21 mouse cellular contexts compared by ENCODE assay signal in the genomic region with DNA sequence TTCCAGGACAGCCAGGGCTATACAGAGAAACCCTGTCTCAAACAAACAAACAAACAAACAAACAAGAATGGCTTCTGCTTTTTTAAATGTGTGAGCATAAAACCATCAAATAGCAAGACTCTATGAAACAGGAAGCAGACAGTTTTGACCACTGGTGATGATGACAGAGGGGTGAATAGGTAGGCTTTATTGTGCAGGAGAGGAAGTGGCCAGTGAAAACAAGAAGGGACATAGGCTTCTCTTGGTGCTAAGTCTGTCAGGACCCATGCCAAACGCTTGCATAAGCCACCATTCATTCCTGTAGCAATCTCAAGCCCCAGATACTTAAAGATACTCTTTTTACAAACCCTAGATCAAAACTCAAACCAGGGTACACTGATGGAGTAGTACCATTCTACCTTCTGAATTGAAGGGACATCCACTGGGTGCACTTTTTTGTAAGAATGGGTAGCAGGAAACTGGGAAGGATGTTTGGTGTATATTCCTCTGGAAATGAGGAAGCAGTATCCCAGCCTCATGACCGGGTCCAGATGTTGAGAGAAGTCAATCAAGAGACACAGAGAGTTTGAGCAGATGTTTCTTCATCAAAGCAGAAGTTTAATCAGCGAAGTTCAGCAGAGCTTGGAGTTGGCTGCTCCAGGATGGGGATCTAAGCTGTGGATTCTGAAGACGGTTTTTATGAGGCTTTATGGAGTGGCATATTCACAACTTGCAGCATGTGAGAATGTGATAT.
A peak's percentile ranks its signal among the peaks of the same experiment; 100 is the strongest.
DNase-seq lines count a peak whose midpoint lies in the region; ATAC-seq and TF ChIP-seq lines count a peak whose summit lies in the region.
"Had no signal": no experiment of that assay in that cellular context is flagged by ENCODE, and none has a peak within 500 bp of the region (broad histone marks: within the 10 kb centered on the region; RNA-seq: fewer than 3 reads in every experiment).

No protein-coding gene starts in this region.

- no peaks in the 10 kb centered on the region for H3K9me3 ChIP-seq in forebrain, postnatal 0 days (ENCODE audit: low read length)
- no peaks in the 10 kb centered on the region for H3K9me3 ChIP-seq in forebrain, embryonic 13.5 days (replicated peaks)
- no peaks in the 10 kb centered on the region for H3K9me3 ChIP-seq in kidney, embryonic 14.5 days (ENCODE audit: control insufficient read depth, low read length)
- H3K9me3 ChIP-seq: embryonic facial prominence, embryonic 15.5 days; forebrain, embryonic 10.5 days; hindbrain, embryonic 13.5 days; limb, embryonic 10.5 days; liver, embryonic 13.5 days had no signal

- H3K36me3 ChIP-seq in forebrain, postnatal 0 days (ENCODE audit: insufficient read depth) = no peaks in the 10 kb centered on the region
- no peaks in the 10 kb centered on the region for H3K36me3 ChIP-seq in forebrain, embryonic 13.5 days (ENCODE audit: poor library complexity, severe bottlenecking)
- no peaks in the 10 kb centered on the region for H3K36me3 ChIP-seq in spleen, adult 2 months (ENCODE audit: control insufficient read depth, insufficient read depth, low read length)
- H3K36me3 ChIP-seq in kidney, embryonic 14.5 days (ENCODE audit: control insufficient read depth, insufficient read depth, low read length) = no peaks in the 10 kb centered on the region
- H3K36me3 ChIP-seq: embryonic facial prominence, embryonic 15.5 days; forebrain, embryonic 10.5 days; hindbrain, embryonic 13.5 days; limb, embryonic 10.5 days; liver, embryonic 13.5 days had no signal

- no peak for ATAC-seq in forebrain, postnatal 0 days
- no peak for ATAC-seq in forebrain, embryonic 13.5 days
- no peak for ATAC-seq in kidney, embryonic 14.5 days (ENCODE audit: low FRiP score, low TSS enrichment)

- no peak overlapping the region for H3K9ac ChIP-seq in forebrain, postnatal 0 days
- H3K9ac ChIP-seq in forebrain, embryonic 13.5 days = no peak overlapping the region
- no peak overlapping the region for H3K9ac ChIP-seq in kidney, embryonic 14.5 days (ENCODE audit: low read depth, low read length)
- H3K9ac ChIP-seq: embryonic facial prominence, embryonic 15.5 days; hindbrain, embryonic 13.5 days; liver, embryonic 13.5 days had no signal

- 84% methylated on average over 4 of the region's 4 CpGs for WGBS in forebrain, postnatal 0 days
- 89% methylated on average over 4 of the region's 4 CpGs for WGBS in forebrain, embryonic 13.5 days
- 43% methylated on average over 4 of the region's 4 CpGs for WGBS in spleen, adult 2 months
- WGBS in kidney, embryonic 14.5 days = 77% methylated on average over 4 of the region's 4 CpGs

- peak; percentile 9 for DNase-seq in forebrain, postnatal 0 days
- no peak for DNase-seq in spleen, adult 2 months (ENCODE audit: low read depth in 1 of 2, low spot score in 2 of 2)
- no peak for DNase-seq in spleen, postnatal 10 days (ENCODE audit: low spot score in 2 of 2)
- DNase-seq in induced T-regulatory cell, adult 2 months (ENCODE audit: low read depth) = peak; percentile 30
- DNase-seq in gastrocnemius, adult 18-20 months (ENCODE audit: low spot score) = no peak
- DNase-seq in adrenal gland, adult 18-20 months (ENCODE audit: low spot score in 2 of 2) = no peak
- DNase-seq: cerebellum, adult 11-12 months; cerebellum, postnatal 14 days; gastrocnemius, postnatal 36 days; heart, postnatal 10 days; liver, embryonic 13.5 days; right cerebral cortex, adult 18-20 months; thymus, postnatal 25 days had no signal

- no peak overlapping the region for H3K4me3 ChIP-seq in forebrain, postnatal 0 days (ENCODE audit: low read depth, low read length)
- H3K4me3 ChIP-seq in forebrain, embryonic 13.5 days = no peak overlapping the region
- no peak overlapping the region for H3K4me3 ChIP-seq in spleen, adult 2 months (ENCODE audit: extremely low read depth, insufficient read depth, insufficient read length)
- H3K4me3 ChIP-seq in kidney, embryonic 14.5 days (ENCODE audit: low read length) = no peak overlapping the region
- H3K4me3 ChIP-seq: embryonic facial prominence, embryonic 15.5 days; forebrain, embryonic 10.5 days; hindbrain, embryonic 13.5 days; left cerebral cortex, adult 2 months; limb, embryonic 10.5 days; liver, embryonic 13.5 days had no signal

- no peaks in the 10 kb centered on the region for H3K27me3 ChIP-seq in forebrain, postnatal 0 days (ENCODE audit: insufficient read depth, low read length)
- no peaks in the 10 kb centered on the region for H3K27me3 ChIP-seq in forebrain, embryonic 13.5 days
- no peaks in the 10 kb centered on the region for H3K27me3 ChIP-seq in spleen, adult 2 months (ENCODE audit: control insufficient read depth, insufficient read depth, low read length)
- no peaks in the 10 kb centered on the region for H3K27me3 ChIP-seq in kidney, embryonic 14.5 days (ENCODE audit: control insufficient read depth, insufficient read depth, low read length)
- H3K27me3 ChIP-seq: embryonic facial prominence, embryonic 15.5 days; hindbrain, embryonic 13.5 days; liver, embryonic 13.5 days had no signal

- no peak overlapping the region for H3K4me2 ChIP-seq in forebrain, postnatal 0 days (ENCODE audit: low read depth)
- H3K4me2 ChIP-seq in forebrain, embryonic 13.5 days = no peak overlapping the region
- no peak overlapping the region for H3K4me2 ChIP-seq in kidney, embryonic 14.5 days (replicated peaks; ENCODE audit: low read depth, low read length)
- H3K4me2 ChIP-seq: embryonic facial prominence, embryonic 15.5 days; heart, embryonic 11.5 days; hindbrain, embryonic 13.5 days; liver, embryonic 13.5 days had no signal

- no peak overlapping the region for H3K27ac ChIP-seq in forebrain, postnatal 0 days (ENCODE audit: low read depth, low read length)
- no peak overlapping the region for H3K27ac ChIP-seq in forebrain, embryonic 13.5 days
- peak overlapping the region; percentile 23; the same call in 1 of the 2 replicates for H3K27ac ChIP-seq in spleen, adult 2 months (ENCODE audit: insufficient read depth, low read length)
- no peak overlapping the region for H3K27ac ChIP-seq in kidney, embryonic 14.5 days (ENCODE audit: low read depth, low read length)
- H3K27ac ChIP-seq: embryonic facial prominence, embryonic 15.5 days; forebrain, embryonic 10.5 days; hindbrain, embryonic 13.5 days; left cerebral cortex, adult 2 months; limb, embryonic 10.5 days; liver, embryonic 13.5 days had no signal

- no peak for TF ChIP-seq CTCF in forebrain, postnatal 0 days (IDR thresholded peaks at IDR 0.05; ENCODE audit: low read depth)
- no peak for TF ChIP-seq CTCF in spleen, adult 2 months (IDR thresholded peaks at IDR 0.05; ENCODE audit: extremely low read depth, insufficient read depth, insufficient read length, insufficient replicate concordance)

- no peaks in the 10 kb centered on the region for H3K4me1 ChIP-seq in forebrain, postnatal 0 days (ENCODE audit: insufficient read depth)
- H3K4me1 ChIP-seq in forebrain, embryonic 13.5 days = no peaks in the 10 kb centered on the region
- H3K4me1 ChIP-seq in spleen, adult 2 months (ENCODE audit: control insufficient read depth, insufficient read depth, insufficient read length) = peaks cover 10% of the 10 kb centered on the region; the same call in 1 of the 2 replicates
- no peaks in the 10 kb centered on the region for H3K4me1 ChIP-seq in kidney, embryonic 14.5 days (ENCODE audit: control insufficient read depth, insufficient read depth, low read length)
- H3K4me1 ChIP-seq: embryonic facial prominence, embryonic 15.5 days; forebrain, embryonic 10.5 days; hindbrain, embryonic 13.5 days had no signal

- TF ChIP-seq POLR2A in spleen, adult 2 months (IDR thresholded peaks at IDR 0.05; ENCODE audit: low read depth, low read length) = no peak

Comparison
In these comparisons a context has a peak if more than half of its experiments do, and no peak if none do; other contexts are left out.
1. DNase-seq: peak in forebrain, postnatal 0 days (single experiment) and induced T-regulatory cell, adult 2 months (single experiment); none in spleen, adult 2 months (0 of 2), spleen, postnatal 10 days (0 of 2), gastrocnemius, adult 18-20 months (single experiment) and adrenal gland, adult 18-20 months (0 of 2).